Mouse (Mus musculus) megakaryocyte, adult 5-6 weeks (primary cell): ENCODE measurements around the gene Sgsm1. TPM values are rescaled to one million over a fixed set of nuclear protein-coding genes. Genes with fewer than 3 reads are reported as not detected.
A peak's percentile ranks its signal among the peaks of the same experiment; 100 is the strongest.

Experiments used
- ATAC-seq: 2 replicates; pipeline ENCODE4 v1.8.0; 2016; ENCODE audit warnings: mild to moderate bottlenecking, inconsistent platforms; ENCODE audit not compliant: poor library complexity, severe bottlenecking
- total RNA-seq, 2 experiments: library from RNA; stranded (forward) in 1 of 2; stranded (reverse) in 1 of 2; fragments of 153-499, 151-499 nt in 1 of 2; fragments of 221-1000, 200-1000 nt in 1 of 2; gene quantifications; 2 replicates each; pipeline versions ENCODE4 v1.2.3 to v1.2.4; 2015 to 2017

Gene Sgsm1
- total RNA-seq, 2 experiments from 2014 or later = not detected

GRCm38 (mm10) chr5:113286591-113287520 lies 23.7 kb downstream of the Sgsm1 start:
- ATAC-seq = no peak

DNA sequence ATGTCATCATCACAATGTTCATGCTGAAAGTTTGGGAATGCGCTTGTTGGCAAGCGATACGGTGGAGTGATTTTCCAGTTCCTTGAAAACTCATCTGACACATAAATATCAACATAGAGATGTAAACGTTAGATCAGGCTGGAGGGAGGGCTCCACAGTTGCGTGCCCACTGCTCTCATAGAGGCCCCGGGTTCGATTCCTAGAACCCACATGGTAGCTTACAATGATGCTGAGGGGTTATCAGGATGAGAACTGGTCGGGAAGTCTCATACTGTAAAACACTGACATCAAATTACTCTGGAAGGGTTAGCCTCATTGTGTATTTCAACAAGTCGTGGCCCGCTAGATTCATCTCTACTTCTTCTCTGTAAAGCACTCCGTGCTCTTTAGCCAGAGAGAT lies 24.5 kb downstream of the Sgsm1 start:
- ATAC-seq = no peak

DNA sequence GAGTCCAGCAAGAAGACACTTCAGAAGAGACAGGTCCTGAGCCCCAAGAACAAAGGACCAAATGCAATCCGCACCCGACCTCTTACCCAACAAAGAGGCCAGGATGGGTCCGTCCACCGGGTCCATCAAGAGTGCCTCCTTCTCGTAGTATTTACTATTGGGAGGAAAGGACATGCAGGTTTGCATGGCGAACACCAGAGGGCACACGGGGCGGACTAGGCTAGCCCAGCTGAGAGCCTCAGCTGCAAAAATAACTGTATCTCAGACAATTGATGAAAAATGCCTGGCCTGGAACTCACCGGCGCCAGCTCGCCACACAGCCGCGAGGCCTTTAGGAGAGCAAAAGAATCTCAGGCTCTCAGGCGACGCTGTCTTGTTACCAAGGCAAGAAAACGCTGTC lies 25.0 kb downstream of the Sgsm1 start:
- no peak for ATAC-seq

DNA sequence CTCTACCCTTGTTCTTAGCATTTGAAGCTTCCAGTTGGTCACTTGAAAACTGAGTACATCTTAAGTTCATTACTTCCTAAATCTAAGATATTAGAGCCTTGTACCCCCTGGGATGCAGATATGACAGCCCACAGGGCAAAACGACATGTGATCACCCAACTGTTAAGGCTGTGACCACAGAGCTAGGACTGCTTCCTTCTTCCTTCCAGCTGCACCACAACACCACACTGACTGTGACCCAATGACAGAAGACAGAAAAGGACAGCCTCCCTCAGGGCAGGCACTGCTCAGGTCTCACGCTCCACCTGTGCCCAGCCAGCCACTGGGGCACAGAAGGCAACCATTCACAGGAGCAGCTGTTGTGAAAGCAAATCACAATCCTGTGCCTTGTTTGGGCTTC lies 26.9 kb downstream of the Sgsm1 start:
- ATAC-seq = peak; percentile 77

GRCm38 (mm10) chr5:113281557-113281956 lies 29.0 kb downstream of the Sgsm1 start:
- ATAC-seq = no peak

- ATAC-seq = no peak
Observed at GRCm38 (mm10) chr5:113280138-113280856, 30.3 kb downstream of the Sgsm1 start.

- no peak for ATAC-seq
Observed at GRCm38 (mm10) chr5:113275839-113276238, 34.7 kb downstream of the Sgsm1 start.

GRCm38 (mm10) chr5:113271207-113271811 lies 39.3 kb downstream of the Sgsm1 start:
- no peak for ATAC-seq

- no peak for ATAC-seq
Observed at GRCm38 (mm10) chr5:113270043-113270442, 40.5 kb downstream of the Sgsm1 start.

- no peak for ATAC-seq
Observed at GRCm38 (mm10) chr5:113268246-113268645, 42.3 kb downstream of the Sgsm1 start.

- ATAC-seq = no peak
Observed at GRCm38 (mm10) chr5:113265637-113266036, 44.9 kb downstream of the Sgsm1 start.

DNA sequence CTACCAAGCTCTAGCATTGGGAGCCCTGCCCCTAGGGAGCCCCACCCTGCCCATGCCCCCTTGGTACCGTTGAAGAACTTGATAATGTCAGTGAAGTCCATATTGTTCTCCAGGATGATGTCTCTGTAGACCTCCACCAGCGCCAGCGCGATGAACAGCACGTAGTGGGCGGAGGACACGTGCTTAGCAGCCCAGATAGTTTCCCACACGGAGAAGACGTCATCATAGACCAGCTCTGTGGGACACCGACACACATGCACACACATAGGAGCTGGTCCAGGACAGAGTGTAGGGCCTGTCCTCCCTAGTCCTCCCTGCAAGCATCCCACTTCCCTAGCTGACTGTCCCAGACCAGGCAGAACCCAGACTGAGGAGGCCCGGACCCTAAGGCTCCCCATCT lies 59.8 kb downstream of the Sgsm1 start:
- no peak for ATAC-seq

- no peak for ATAC-seq
Observed at GRCm38 (mm10) chr5:113249263-113249930, 61.2 kb downstream of the Sgsm1 start.

GRCm38 (mm10) chr5:113230196-113230595 lies 80.4 kb downstream of the Sgsm1 start:
- no peak for ATAC-seq

- ATAC-seq = peak; percentile 75
Observed at GRCm38 (mm10) chr5:113226632-113227102, 83.9 kb downstream of the Sgsm1 start, which contains the start of gene Tmem211. Gene Tmem211 (plus strand): TSS chr5:113226909.

DNA sequence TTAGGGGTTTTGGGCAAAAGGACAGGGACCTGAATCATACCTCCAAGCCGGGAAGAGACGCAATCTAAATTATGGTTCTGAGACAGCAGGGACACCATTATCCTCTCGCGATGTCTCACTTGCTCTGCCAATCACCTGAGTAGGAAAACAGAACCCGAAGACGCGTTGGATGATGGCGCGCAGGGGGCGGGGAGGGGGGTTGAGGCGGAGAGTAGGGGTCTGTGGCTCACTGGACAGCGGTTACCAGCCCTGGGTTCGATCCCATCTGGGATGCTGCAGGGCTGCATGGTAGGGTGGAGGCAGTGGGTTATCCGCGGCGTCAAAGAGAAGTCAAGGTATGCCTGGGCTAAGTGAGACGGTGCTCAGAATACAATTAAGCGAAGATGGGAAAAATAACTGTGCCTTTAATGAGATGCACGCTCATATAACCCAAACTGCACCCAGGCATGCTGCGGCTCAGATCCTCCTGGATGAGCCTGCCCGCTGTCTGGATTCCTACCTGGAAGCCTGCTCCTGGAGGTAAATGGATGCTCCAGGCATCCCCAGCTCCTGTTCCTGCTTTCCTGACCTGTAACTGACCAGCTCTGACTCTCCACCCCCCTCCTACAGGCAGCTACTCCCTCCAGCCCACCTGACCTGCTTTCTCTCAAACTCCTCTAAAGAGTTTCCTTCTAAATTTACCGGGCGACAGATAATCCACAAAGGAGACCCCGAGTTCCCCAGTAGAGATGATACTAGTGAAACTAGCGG lies 84.7 kb downstream of the Sgsm1 start:
- no peak for ATAC-seq

DNA sequence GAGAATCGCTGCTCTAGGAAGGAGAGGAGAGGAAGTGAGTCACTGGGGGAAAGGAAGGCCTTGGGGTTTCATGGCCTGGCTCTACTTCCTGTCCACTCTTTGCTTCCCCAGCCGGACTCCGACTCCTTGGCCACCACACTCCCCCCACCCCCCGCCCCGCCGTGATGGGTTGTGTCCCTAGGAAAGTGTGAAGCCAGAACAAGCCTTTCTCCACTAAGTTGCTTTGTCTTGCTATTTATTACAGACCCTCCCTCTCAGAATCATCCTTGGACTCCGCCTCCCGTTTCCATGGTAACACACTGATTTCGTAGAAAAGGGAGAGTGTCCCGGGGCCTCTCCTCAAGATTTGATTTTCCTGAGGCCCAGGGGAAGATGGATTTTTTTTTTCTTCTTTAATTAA lies 85.3 kb downstream of the Sgsm1 start:
- ATAC-seq = peak; percentile 43; the same call in 1 of the 2 replicates

- no peak for ATAC-seq
Observed at GRCm38 (mm10) chr5:113223888-113224287, 86.7 kb downstream of the Sgsm1 start.

DNA sequence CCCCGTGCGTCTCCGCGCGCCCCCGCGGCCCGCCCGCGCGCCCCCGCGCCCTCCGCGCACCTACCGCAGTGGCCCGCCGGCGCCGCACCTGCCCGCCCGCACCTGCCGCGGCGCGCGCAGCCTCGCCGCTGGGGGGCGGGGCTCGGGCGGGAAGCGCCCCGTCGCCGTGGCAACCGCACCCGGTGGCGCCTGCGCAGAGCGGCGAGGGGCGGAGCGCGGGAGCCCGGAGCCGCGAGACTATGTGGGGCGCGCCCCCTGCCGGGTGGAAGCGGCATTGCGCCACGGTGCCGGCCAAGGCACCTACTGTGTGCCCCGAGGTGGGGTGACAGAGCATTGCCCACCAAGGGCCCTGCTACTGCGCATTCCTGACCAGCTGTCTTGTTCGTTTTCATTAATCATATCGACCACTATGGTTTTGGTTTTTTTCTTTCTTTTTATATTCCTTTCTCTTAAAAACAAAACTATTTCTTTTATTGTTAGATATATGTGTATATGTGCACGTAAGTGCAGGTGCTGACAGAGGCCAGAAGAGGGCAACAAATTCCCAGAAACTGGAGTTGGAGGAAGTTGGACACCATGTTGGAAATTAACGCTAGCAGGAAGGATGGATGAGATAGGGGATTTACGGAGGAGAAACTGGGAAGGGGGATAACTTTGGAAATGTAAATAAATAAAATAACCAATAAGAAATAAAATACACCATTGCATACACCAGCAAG lies 89.3 kb downstream of the Sgsm1 start, which contains the start of gene 2900026A02Rik:
2900026A02Rik (minus strand) TSS at position 90 of the 719 bp plus-strand sequence.
- peak; percentile 41; the same call in 1 of the 2 replicates for ATAC-seq
